Mouse (Mus musculus) hindbrain, embryonic 13.5 days (tissue): ENCODE results near the gene Man2c1. TPM values are rescaled to one million over a fixed set of nuclear protein-coding genes. Genes with fewer than 3 reads are reported as not detected.

Experiments used
- ATAC-seq: fragments of 200-750 bp; cut with Nextera tagmentation; 2 replicates; pipeline ENCODE4 v1.8.0; 2017; ENCODE audit warnings: moderate TSS enrichment; ENCODE audit not compliant: low FRiP score
- H3K27ac ChIP-seq: fragments of 300-500 bp; sonication (generic); 2 replicates; pipeline ENCODE4 v1.5.1; 2015; ENCODE audit warnings: inconsistent platforms, mild to moderate bottlenecking, moderate library complexity
- H3K27me3 ChIP-seq: fragments of 300-500 bp; sonication (generic); 2 replicates; pipeline ENCODE4 v1.6.1; 2015; ENCODE audit warnings: mild to moderate bottlenecking, inconsistent platforms
- H3K36me3 ChIP-seq: fragments of 300-500 bp; sonication (generic); 2 replicates; pipeline ENCODE4 v1.6.1; 2015; ENCODE audit warnings: mild to moderate bottlenecking, inconsistent platforms
- H3K4me1 ChIP-seq: fragments of 300-500 bp; sonication (generic); replicated peaks from 2 replicates; pipeline ENCODE4 v1.6.1; 2015; ENCODE audit warnings: inconsistent platforms
- H3K4me2 ChIP-seq: fragments of 300-500 bp; sonication (generic); 2 replicates; pipeline ENCODE4 v1.6.1; 2015; ENCODE audit warnings: inconsistent platforms, mild to moderate bottlenecking, moderate library complexity
- H3K4me3 ChIP-seq: fragments of 300-500 bp; sonication (generic); 2 replicates; pipeline ENCODE4 v1.5.1; 2015; ENCODE audit warnings: mild to moderate bottlenecking, inconsistent platforms
- H3K9ac ChIP-seq: fragments of 300-500 bp; sonication (generic); 2 replicates; pipeline ENCODE4 v1.6.1; 2015; ENCODE audit warnings: mild to moderate bottlenecking, inconsistent platforms
- H3K9me3 ChIP-seq: fragments of 300-500 bp; sonication (generic); 2 replicates; pipeline ENCODE4 v1.6.1; 2016; ENCODE audit warnings: inconsistent platforms
- WGBS: fragments of 180-500 bp; shearing (Covaris S2); methylation state at CpG from one replicate; pipeline ENCODE4 v1.1.7; 2015; 5-methylcytosine and 5-hydroxymethylcytosine counted together
- polyA plus RNA-seq: library from polyadenylated mRNA; unstranded; fragments of >200 nt; fragmentation: Nextera tagmentation; extraction: Ambion mirVana; gene quantifications from 2 replicates; pipeline ENCODE4 v1.2.1, GENCODE M21; 2015

Gene Man2c1
- polyA plus RNA-seq, 1 experiment from 2014 or later, result 66.7 TPM

DNA sequence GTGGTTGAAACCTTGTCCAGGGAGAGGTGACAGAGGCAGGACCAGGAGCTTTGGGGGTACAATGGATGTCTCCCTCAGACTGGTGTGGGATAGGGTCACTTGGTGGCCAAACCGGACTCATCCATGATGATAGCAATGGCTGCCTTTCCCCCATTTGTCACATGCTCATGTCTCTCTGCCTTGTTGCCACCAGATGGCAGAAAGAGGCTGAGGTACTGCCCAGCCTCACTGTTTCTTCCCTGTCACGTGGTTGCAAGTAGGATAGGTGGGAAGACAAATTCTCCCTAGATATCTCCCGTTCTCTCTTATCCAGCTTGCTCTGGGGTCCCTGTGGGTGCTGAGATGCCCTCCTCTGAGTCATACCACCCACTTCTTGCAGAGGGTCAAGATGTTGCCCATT is 32.0 kb downstream of the Man2c1 start:
- 26% methylated on average over 3 of the region's 3 CpGs for WGBS
- no peak for ATAC-seq

DNA sequence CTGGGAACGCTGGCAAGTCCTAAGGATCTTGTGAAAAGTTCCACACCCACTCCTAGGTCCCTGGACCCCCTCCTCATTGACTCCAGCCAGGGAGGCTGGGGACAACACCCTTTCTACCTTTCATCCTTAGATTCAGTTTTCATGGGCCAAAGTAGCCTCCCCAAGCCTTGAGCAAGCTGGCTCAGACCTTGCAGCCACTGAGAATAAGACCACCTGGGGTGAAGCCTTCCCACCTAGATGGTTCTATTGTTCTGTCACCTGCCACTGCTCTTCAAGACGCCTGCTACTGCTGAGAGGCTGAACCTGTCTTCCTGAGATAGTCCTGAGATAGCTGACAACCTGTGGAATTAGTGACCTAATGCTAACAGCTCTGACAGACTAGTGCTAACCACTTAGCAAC is 32.6 kb downstream of the Man2c1 start:
- H3K4me3 ChIP-seq, result no peak overlapping the region
- H3K27ac ChIP-seq, result no peak overlapping the region
- WGBS, result 53% methylated on average over 2 of the region's 2 CpGs
- H3K9ac ChIP-seq, result no peak overlapping the region; the same call in 1 of the 2 replicates
- no peaks in the 10 kb centered on the region for H3K36me3 ChIP-seq
- no peaks in the 10 kb centered on the region for H3K9me3 ChIP-seq
- peaks cover 24% of the 10 kb centered on the region for H3K27me3 ChIP-seq
- ATAC-seq, result no peak
- H3K4me1 ChIP-seq, result peaks cover 5% of the 10 kb centered on the region; the same call in 1 of the 2 replicates
- H3K4me2 ChIP-seq, result no peak overlapping the region

More for the DNA sequence above, 32.0 kb downstream of the Man2c1 start:
- Histone ChIP-seq H3K4me3 (no peak overlapping the region), H3K4me2 (no peak overlapping the region), H3K9me3 (no peaks in the 10 kb centered on the region), H3K9ac (no peak overlapping the region), H3K4me1 (peaks cover 7% of the 10 kb centered on the region), H3K36me3 (no peaks in the 10 kb centered on the region), H3K27ac (no peak overlapping the region), H3K27me3 (peaks cover 24% of the 10 kb centered on the region)

DNA sequence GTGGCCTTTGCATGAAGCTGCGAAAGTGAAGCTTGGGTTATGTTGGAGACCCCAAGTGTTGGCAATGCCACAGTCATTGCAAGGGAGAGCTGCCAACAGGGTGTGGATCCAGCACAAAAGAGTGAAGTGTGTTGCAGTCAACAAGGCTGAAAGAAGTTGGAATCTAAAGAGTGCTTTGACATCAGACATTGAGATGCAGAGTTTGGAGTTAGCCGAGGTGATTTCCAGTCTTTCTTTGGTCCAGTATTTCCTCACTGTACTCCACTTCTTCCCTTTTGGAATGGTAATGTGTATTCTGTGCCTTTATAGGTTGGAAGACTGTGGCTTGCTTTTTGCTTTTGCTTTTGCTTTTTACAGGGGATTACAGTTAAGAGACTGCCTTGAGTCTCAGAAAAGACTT is 35.7 kb downstream of the Man2c1 start:
- Histone ChIP-seq H3K4me2 (no peak overlapping the region), H3K27ac (no peak overlapping the region), H3K36me3 (no peaks in the 10 kb centered on the region), H3K9ac (no peak overlapping the region), H3K9me3 (no peaks in the 10 kb centered on the region), H3K27me3 (peaks cover 13% of the 10 kb centered on the region; the same call in 1 of the 2 replicates), H3K4me1 (no peaks in the 10 kb centered on the region), H3K4me3 (no peak overlapping the region)
- no peak for ATAC-seq
- WGBS, result 90% methylated on average over 2 of the region's 2 CpGs

DNA sequence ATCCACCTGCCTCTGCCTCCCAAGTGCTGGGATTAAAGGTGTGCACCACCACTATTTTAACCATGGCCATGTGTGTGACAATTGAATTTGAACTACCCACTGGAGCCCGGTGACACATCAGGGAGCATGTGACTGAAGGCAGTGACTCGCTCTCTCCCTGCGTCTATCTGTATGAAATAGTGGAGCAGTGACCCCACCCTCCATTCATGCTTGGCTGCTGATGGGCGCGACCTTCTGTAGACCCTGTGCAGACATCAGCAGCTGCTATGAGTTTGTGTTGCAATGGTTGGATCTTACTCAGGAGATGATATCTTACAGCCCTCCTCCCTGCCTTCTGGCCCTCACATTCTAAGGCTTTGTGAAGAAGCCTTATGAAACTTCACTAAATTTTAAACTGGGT is 37.9 kb downstream of the Man2c1 start:
- H3K27ac ChIP-seq, result no peak overlapping the region
- H3K9ac ChIP-seq, result no peak overlapping the region
- no peak for ATAC-seq
- no peak overlapping the region for H3K4me2 ChIP-seq
- 0 out of 2 replicates have a peak, but pooled peaks cover 9% of the 10 kb centered on the region for H3K27me3 ChIP-seq
- H3K4me3 ChIP-seq, result no peak overlapping the region
- H3K36me3 ChIP-seq, result no peaks in the 10 kb centered on the region
- 82% methylated on average over 5 of the region's 5 CpGs for WGBS
- H3K9me3 ChIP-seq, result no peaks in the 10 kb centered on the region
- H3K4me1 ChIP-seq, result no peaks in the 10 kb centered on the region

Other genes starting within 250 kb of the Man2c1 start
- 2.9 and 3.7 TPM in 2 replicates for gene Snx33, start 202.3 kb upstream of the Man2c1 start, polyA plus RNA-seq
- gene Imp3, start 193.2 kb upstream of the Man2c1 start, polyA plus RNA-seq, result 74.5 and 74.8 TPM in 2 replicates
- gene Snupn, start 179.8 kb upstream of the Man2c1 start, polyA plus RNA-seq, result 28.5 and 31.5 TPM in 2 replicates
- gene Ptpn9, start 135.8 kb upstream of the Man2c1 start, polyA plus RNA-seq, result 22.7 and 23.1 TPM in 2 replicates
- 26.0 and 28.8 TPM in 2 replicates for gene Sin3a, start 58.6 kb upstream of the Man2c1 start, polyA plus RNA-seq
- 9.1 and 11.0 TPM in 2 replicates for gene Neil1, start 17.6 kb downstream of the Man2c1 start, polyA plus RNA-seq
- 163 and 171 TPM in 2 replicates for gene Commd4, start 27.6 kb downstream of the Man2c1 start, polyA plus RNA-seq
- gene Trcg1, start 105.9 kb downstream of the Man2c1 start, polyA plus RNA-seq, result not detected in 2 replicates
- gene 1700017B05Rik, start 131.9 kb downstream of the Man2c1 start, polyA plus RNA-seq, result 3.8 and 5.4 TPM in 2 replicates